Mouse (Mus musculus) limb, embryonic 15.5 days (tissue): ENCODE measurements around the gene Ptprt. TPM values are rescaled to one million over a fixed set of nuclear protein-coding genes. Genes with fewer than 3 reads are reported as not detected.

Experiments used
- ATAC-seq: fragments of 200-750 bp; cut with Nextera tagmentation; 2 replicates; pipeline ENCODE4 v1.8.0; 2017; ENCODE audit warnings: low read depth, moderate TSS enrichment; ENCODE audit not compliant: insufficient number of reproducible peaks, low FRiP score, low TSS enrichment
- H3K27ac ChIP-seq: fragments of 300-500 bp; sonication (generic); 2 replicates; pipeline ENCODE4 v1.5.1; 2015; ENCODE audit warnings: moderate library complexity, mild to moderate bottlenecking, inconsistent platforms
- H3K27me3 ChIP-seq: fragments of 300-500 bp; sonication (generic); 2 replicates; pipeline ENCODE4 v1.6.1; 2015; ENCODE audit warnings: inconsistent platforms
- H3K36me3 ChIP-seq: fragments of 300-500 bp; sonication (generic); 2 replicates; pipeline ENCODE4 v1.6.1; 2015; ENCODE audit warnings: inconsistent platforms
- H3K4me1 ChIP-seq: fragments of 300-500 bp; sonication (generic); 2 replicates; pipeline ENCODE4 v1.6.1; 2015; ENCODE audit warnings: inconsistent platforms
- H3K4me2 ChIP-seq: fragments of 300-500 bp; sonication (generic); 2 replicates; pipeline ENCODE4 v1.6.1; 2015; ENCODE audit warnings: mild to moderate bottlenecking, inconsistent platforms
- H3K4me3 ChIP-seq: fragments of 300-500 bp; sonication (generic); 2 replicates; pipeline ENCODE4 v1.5.1; 2015; ENCODE audit warnings: mild to moderate bottlenecking, inconsistent platforms
- H3K9ac ChIP-seq: fragments of 300-500 bp; sonication (generic); 2 replicates; pipeline ENCODE4 v1.6.1; 2015; ENCODE audit warnings: inconsistent platforms
- H3K9me3 ChIP-seq: fragments of 300-500 bp; sonication (generic); 2 replicates; pipeline ENCODE4 v1.6.1; 2016; ENCODE audit warnings: inconsistent platforms
- WGBS: fragments of 180-500 bp; shearing (Covaris S2); methylation state at CpG from one replicate; pipeline ENCODE4 v1.1.7; 2015; 5-methylcytosine and 5-hydroxymethylcytosine counted together
- polyA plus RNA-seq: library from polyadenylated mRNA; unstranded; fragments of >200 nt; fragmentation: Nextera tagmentation; extraction: Ambion mirVana; gene quantifications from 2 replicates; pipeline ENCODE4 v1.2.1, GENCODE M21; 2015

Ptprt gene
- polyA plus RNA-seq, 1 experiment from 2014 or later, result 1.9 TPM

DNA sequence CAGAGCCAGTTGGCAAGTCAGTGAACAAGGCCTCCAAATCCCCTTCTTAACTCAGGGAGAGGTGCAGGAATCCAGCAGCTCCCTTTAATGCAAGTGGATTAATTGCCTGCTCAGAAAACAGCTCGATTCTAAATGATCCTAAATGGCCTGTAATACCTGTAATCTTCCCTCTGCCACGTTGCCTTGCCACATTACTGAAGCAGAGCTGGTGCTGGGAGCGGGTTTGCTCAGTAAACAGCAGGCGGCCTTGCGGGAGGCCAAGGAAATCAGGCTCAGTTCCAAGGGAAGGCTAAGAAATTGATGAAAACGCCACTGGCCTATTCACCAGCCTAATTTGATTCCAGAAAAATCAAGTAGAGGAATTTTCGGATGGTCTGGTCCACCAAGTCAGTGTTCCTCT is 659.9 kb downstream of the Ptprt start:
- Histone ChIP-seq H3K27me3 (no peaks in the 10 kb centered on the region), H3K27ac (no peak overlapping the region), H3K4me1 (no peaks in the 10 kb centered on the region), H3K9me3 (no peaks in the 10 kb centered on the region), H3K4me2 (no peak overlapping the region), H3K9ac (no peak overlapping the region), H3K36me3 (no peaks in the 10 kb centered on the region), H3K4me3 (no peak overlapping the region)
- ATAC-seq, result no peak
- 55% methylated on average over 7 of the region's 7 CpGs for WGBS

DNA sequence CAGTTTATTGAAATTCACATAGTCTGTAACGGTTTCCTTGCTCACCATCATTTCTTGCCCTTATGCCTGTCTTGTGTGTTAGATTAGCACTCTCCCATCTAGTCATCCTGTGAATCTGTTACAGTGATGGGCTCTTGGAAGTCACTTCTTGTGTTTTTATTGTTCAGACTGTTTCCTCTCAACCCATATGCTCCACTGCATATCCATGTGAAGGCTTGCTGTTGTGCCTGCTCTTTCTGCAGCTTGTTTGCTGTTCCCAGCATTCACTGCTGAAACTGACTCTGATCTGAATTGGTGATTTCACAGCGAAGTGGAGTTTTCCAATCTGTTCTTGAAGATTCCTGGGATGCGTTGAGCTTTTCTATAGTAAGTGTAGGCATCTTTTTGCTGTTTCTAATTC is 678.6 kb downstream of the Ptprt start:
- Histone ChIP-seq H3K4me2 (no peak overlapping the region), H3K9me3 (no peaks in the 10 kb centered on the region), H3K4me3 (no peak overlapping the region), H3K9ac (no peak overlapping the region), H3K27ac (no peak overlapping the region), H3K36me3 (no peaks in the 10 kb centered on the region), H3K27me3 (no peaks in the 10 kb centered on the region), H3K4me1 (no peaks in the 10 kb centered on the region)
- no peak for ATAC-seq
- WGBS, result 69% methylated on average over 3 of the region's 3 CpGs

DNA sequence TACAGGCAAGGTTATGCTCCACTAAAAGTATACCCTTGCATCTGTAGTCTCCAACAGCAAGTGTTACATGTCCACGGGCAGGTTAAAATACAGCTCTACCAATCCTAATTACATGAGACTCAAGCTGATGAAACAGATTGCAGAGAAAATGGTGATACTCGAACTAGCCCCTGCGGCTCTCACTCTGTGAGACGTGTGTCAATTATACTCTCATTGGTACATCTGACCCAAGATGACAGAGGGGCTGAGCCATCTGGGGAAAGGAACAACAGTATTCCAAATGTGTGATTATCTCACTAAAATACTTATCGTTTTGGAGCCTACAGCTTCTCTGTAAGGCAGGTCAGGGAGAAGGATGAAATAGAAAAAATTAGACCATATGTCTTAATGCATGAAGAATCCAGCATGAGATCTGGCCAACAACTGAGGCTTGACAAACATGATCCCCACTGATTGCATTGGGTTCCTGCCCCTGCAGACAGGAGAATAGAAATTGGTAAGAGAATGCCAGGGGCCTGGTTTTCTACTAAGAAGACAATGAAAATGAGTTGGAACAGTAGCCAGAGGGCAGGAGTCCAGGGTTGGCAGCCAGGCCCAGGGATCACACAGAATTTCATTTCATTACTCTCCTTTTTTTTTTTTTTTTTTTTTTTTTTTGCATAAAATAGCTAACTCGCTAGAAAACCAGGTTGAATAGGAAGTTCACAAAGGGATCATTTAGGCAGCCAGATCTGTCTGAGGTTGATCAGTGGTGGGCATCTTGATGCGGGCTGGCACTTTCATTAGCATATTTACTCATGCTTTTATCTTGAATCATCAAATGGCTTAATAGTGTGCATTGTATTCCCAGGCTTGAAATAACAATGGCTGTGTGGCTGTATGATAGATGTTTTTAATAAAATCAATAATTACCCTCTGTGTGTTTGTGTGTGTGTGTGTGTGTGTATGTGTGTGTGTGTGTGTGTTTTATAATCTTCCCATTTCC is 699.5 kb downstream of the Ptprt start:
- Histone ChIP-seq H3K9me3 (no peaks in the 10 kb centered on the region), H3K4me1 (no peaks in the 10 kb centered on the region), H3K36me3 (no peaks in the 10 kb centered on the region), H3K4me2 (no peak overlapping the region), H3K4me3 (no peak overlapping the region), H3K27ac (no peak overlapping the region), H3K9ac (no peak overlapping the region), H3K27me3 (no peaks in the 10 kb centered on the region)
- 76% methylated on average over 7 of the region's 7 CpGs for WGBS
- no peak for ATAC-seq

DNA sequence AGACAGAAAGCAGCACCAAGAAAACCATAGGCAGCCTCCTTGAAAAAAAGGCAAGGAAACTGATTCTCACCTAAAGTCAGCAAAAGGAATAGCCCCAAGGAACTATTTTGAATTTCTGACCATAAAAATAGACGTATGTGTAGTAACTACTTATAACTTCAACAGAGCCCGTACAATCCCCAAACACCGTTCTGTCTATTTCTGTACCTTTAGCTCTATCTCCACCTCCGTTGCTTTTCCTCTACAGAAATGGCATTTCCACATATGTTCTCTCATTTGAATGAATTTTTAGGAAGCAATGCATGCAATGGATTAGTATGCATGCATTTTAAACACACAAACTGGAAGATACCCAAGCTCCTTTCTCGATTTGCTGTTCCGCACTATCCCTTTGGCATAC is 715.5 kb downstream of the Ptprt start:
- Histone ChIP-seq H3K27me3 (no peaks in the 10 kb centered on the region), H3K9ac (no peak overlapping the region), H3K36me3 (no peaks in the 10 kb centered on the region), H3K4me2 (no peak overlapping the region), H3K9me3 (no peaks in the 10 kb centered on the region), H3K4me3 (no peak overlapping the region), H3K4me1 (no peaks in the 10 kb centered on the region), H3K27ac (no peak overlapping the region)
- 91% methylated on average over 6 of the region's 6 CpGs for WGBS
- ATAC-seq, result no peak

DNA sequence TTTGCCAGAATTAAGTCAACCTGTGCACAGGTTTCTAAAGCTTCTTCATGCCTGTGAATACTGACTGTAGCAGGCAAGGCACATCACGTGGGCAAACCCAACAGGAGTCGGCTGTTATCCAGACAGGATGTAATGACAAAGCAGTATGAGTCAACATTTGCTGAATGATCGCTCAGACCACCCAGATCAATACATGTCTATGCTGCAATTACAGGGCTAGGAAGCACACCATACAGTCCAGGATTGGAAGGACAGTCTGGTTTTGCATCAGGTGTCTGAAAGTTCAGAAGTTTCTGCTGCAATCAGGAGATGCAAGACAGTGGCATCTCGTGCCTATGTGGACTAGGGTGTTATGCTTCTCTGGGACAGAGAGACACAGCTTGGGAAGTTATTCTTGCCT is 716.3 kb downstream of the Ptprt start:
- no peak overlapping the region for H3K9ac ChIP-seq
- H3K4me1 ChIP-seq, result no peaks in the 10 kb centered on the region
- no peak for ATAC-seq
- H3K4me2 ChIP-seq, result no peak overlapping the region
- H3K36me3 ChIP-seq, result no peaks in the 10 kb centered on the region
- no peaks in the 10 kb centered on the region for H3K9me3 ChIP-seq
- 83% methylated on average over 4 of the region's 4 CpGs for WGBS
- H3K27me3 ChIP-seq, result no peaks in the 10 kb centered on the region
- no peak overlapping the region for H3K4me3 ChIP-seq
- no peak overlapping the region for H3K27ac ChIP-seq

DNA sequence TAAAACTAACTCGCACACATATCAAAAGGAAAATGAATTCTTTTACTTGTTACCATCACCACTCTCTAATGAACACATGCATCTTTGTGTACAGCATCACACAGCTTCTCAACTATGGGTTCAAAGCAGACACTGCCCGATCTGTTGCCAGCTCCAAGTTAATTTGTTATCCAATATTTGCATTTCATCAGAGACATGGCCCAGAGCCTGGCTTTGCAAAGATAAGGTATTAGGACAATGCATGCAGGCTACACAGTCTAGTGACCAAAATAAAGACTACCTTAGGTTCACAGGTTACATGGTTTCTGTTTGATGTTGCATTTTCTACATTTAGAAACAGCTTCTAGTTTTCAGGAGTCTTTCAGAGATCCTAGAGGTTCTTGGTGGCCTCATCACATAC is 719.0 kb downstream of the Ptprt start:
- Histone ChIP-seq H3K4me1 (no peaks in the 10 kb centered on the region), H3K4me2 (no peak overlapping the region), H3K9me3 (no peaks in the 10 kb centered on the region), H3K4me3 (no peak overlapping the region), H3K27ac (no peak overlapping the region), H3K27me3 (no peaks in the 10 kb centered on the region), H3K36me3 (no peaks in the 10 kb centered on the region), H3K9ac (no peak overlapping the region)
- WGBS, result 77% methylated on average over 2 of the region's 2 CpGs
- ATAC-seq, result no peak

DNA sequence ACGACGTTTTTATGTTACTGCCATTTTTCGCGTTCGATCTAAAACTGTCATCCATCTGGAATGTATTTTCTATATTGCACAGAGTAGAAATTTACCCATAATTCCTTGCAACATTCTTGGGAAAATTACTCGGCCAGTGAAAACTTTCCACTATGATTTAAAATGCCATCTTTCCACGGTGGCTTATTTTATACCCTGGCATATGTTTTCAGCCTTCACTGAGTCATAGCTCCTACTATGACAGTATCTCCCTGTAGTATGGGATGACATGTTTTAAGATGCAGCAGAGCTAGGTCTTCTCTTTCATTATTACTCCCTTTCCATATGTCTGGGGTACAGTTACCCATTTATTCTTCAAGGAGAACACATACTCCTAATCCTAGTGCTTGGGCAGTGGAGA is 753.7 kb downstream of the Ptprt start:
- no peaks in the 10 kb centered on the region for H3K27me3 ChIP-seq
- no peak overlapping the region for H3K4me2 ChIP-seq
- H3K9me3 ChIP-seq, result no peaks in the 10 kb centered on the region
- no peak overlapping the region for H3K9ac ChIP-seq
- ATAC-seq, result no peak
- H3K4me1 ChIP-seq, result no peaks in the 10 kb centered on the region
- 61% methylated on average over 7 of the region's 7 CpGs for WGBS
- H3K36me3 ChIP-seq, result no peaks in the 10 kb centered on the region
- H3K27ac ChIP-seq, result no peak overlapping the region
- H3K4me3 ChIP-seq, result no peak overlapping the region

DNA sequence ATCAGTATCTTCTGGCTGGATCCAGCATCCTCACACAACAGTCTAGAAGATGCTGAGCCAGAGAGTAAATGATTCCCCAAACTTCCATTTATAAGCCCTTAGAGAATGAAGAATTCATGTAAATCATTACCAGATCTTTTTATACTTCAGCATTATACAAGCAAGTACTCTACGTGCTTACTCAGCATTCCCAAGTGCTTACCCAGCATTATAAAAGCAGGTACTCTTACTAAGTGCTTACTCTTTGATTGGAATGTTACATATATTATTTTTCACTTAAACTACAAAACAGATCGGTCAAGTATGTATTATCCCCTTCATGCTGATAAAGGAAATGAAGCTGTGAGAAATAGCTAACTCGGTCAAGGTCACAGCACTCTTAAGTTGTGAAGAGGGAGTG is 758.8 kb downstream of the Ptprt start:
- Histone ChIP-seq H3K9ac (no peak overlapping the region), H3K4me1 (no peaks in the 10 kb centered on the region), H3K27ac (no peak overlapping the region), H3K36me3 (no peaks in the 10 kb centered on the region), H3K4me2 (no peak overlapping the region), H3K4me3 (no peak overlapping the region), H3K27me3 (no peaks in the 10 kb centered on the region), H3K9me3 (no peaks in the 10 kb centered on the region)
- 80% methylated on average over 3 of the region's 3 CpGs for WGBS
- ATAC-seq, result no peak

DNA sequence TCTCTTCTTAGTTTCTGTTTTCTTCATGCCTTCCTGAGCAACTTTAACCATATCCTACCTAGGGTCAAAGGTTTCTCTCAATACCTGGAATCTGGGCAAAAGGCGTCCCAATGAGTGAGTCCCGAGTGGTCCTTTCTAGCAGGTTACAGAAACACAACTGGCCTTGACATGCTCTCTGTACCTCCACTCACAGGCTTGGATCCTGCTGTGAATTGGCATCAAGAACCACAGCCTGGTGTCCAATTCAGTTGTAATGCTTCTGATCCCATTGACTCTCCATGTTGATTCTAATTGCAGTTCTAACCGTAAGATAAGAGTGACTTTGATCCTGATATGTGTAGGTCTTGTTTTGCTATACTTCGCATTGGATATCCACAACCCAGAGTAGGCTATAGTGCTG is 776.5 kb downstream of the Ptprt start:
- Histone ChIP-seq H3K4me3 (no peak overlapping the region), H3K27ac (no peak overlapping the region), H3K9ac (no peak overlapping the region), H3K36me3 (no peaks in the 10 kb centered on the region), H3K4me2 (no peak overlapping the region), H3K27me3 (no peaks in the 10 kb centered on the region), H3K4me1 (no peaks in the 10 kb centered on the region), H3K9me3 (no peaks in the 10 kb centered on the region)
- WGBS, result 90% methylated on average over 4 of the region's 4 CpGs
- no peak for ATAC-seq

DNA sequence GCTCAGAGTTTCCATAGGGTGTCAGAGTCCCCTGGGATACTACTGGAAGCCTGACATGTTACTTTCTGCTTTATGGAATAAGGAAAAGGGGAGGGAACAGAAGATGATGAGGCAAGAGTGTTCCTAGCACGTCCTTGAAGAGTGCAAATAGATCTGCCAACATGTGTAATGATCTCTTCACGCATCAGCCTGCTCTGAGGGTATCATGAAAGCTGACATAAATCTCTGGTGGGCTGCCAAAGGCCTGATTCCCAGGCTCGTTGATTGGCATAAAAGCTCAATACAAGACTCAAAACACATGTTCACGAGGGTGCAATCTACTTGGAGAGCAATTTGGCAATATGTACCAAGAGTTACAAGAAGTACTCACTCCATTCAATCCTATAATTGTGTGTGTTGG is 778.4 kb downstream of the Ptprt start:
- Histone ChIP-seq H3K9ac (no peak overlapping the region), H3K4me2 (no peak overlapping the region), H3K27me3 (no peaks in the 10 kb centered on the region), H3K36me3 (no peaks in the 10 kb centered on the region), H3K9me3 (no peaks in the 10 kb centered on the region), H3K4me1 (no peaks in the 10 kb centered on the region), H3K27ac (no peak overlapping the region), H3K4me3 (no peak overlapping the region)
- ATAC-seq, result no peak
- 47% methylated on average over 4 of the region's 4 CpGs for WGBS

DNA sequence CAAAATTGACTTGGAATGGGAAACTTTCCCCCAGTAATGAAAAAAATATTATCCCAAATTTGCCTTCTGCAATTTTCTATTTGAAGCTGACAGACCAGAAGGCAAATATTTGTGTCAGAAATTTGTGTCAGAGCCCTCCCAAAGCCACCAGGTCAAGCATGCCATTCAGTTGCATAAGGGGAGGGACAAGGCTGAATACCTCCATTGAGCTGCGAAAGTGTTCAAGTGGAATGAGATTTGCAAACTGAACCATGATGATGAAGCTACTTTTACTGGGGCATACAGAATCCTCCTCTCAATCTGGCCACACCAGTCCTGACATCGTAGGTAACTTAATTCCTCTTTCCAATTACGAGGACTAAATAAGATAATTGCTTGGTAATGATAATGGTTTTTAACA is 780.0 kb downstream of the Ptprt start:
- no peaks in the 10 kb centered on the region for H3K9me3 ChIP-seq
- no peak overlapping the region for H3K27ac ChIP-seq
- no peaks in the 10 kb centered on the region for H3K36me3 ChIP-seq
- no peak overlapping the region for H3K4me2 ChIP-seq
- no peaks in the 10 kb centered on the region for H3K4me1 ChIP-seq
- H3K4me3 ChIP-seq, result no peak overlapping the region
- ATAC-seq, result no peak
- no peak overlapping the region for H3K9ac ChIP-seq
- 87% methylated on average over 3 of the region's 3 CpGs for WGBS
- H3K27me3 ChIP-seq, result no peaks in the 10 kb centered on the region

DNA sequence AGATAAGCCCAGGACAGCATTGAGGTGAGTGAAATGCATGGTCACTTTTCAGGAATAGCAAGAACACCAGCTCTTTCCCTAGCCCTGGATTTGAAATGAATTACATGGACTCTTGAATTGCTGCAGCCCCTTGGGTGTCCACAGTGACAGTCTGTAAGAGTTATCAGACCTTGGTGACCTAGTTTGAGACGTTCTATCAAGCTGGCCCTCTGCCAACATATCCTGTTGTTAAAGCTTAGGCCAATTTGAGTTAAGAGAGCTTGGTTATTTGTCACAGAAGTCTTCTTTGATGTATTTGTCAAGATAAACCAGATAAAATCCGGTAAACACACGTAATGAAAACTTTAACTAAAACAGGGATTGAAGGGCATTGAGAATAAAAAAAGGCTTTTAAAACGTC is 795.7 kb downstream of the Ptprt start:
- Histone ChIP-seq H3K4me1 (no peaks in the 10 kb centered on the region), H3K9me3 (no peaks in the 10 kb centered on the region), H3K36me3 (no peaks in the 10 kb centered on the region), H3K4me3 (no peak overlapping the region), H3K9ac (no peak overlapping the region), H3K27ac (no peak overlapping the region), H3K27me3 (no peaks in the 10 kb centered on the region), H3K4me2 (no peak overlapping the region)
- WGBS, result 43% methylated on average over 4 of the region's 4 CpGs
- ATAC-seq, result no peak

DNA sequence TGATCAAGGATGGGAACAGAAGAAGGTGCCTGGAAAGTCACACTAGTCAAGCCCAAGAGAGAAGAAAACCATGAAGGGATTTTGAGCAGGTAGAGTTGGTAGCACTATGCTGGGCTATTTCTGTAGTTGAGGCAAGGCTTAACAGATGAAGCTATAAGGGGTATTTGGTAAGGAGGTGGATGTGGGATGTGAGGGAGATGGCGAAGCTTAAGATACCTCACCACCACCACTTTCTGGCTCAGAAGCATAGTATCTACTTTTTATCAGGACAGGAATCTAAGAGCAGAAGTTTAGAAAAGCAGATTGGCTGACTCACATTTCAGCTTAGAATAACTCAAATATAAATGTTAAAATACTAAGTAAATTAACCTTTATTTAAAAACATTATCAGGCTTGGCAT is 802.1 kb downstream of the Ptprt start:
- Histone ChIP-seq H3K36me3 (no peaks in the 10 kb centered on the region), H3K4me3 (no peak overlapping the region), H3K27me3 (no peaks in the 10 kb centered on the region), H3K4me1 (no peaks in the 10 kb centered on the region), H3K9ac (no peak overlapping the region), H3K27ac (no peak overlapping the region), H3K4me2 (no peak overlapping the region), H3K9me3 (no peaks in the 10 kb centered on the region)
- no peak for ATAC-seq
- 75% methylated on average over 1 of the region's 1 CpGs for WGBS
